Mouse (Mus musculus): ENCODE measurements around the gene Tmem135. TPM values are rescaled to one million over a fixed set of nuclear protein-coding genes. Genes with fewer than 3 reads are reported as not detected.

Gene Tmem135
- polyA plus RNA-seq, 1 experiment from 2014 or later, result 36.3 TPM

GRCm38 (mm10) chr7:89155223-89155622, 248.8 kb downstream of the Tmem135 start:
- ATAC-seq (ENCODE audit: insufficient read depth, low FRiP score), result no peak
- H3K27ac ChIP-seq (ENCODE audit: low read length), result no peak overlapping the region
- peaks cover 16% of the 10 kb centered on the region; the same call in 1 of the 2 replicates for H3K4me1 ChIP-seq (ENCODE audit: control insufficient read depth, insufficient read depth, low read length)
- peaks cover 4% of the 10 kb centered on the region; the same call in 1 of the 2 replicates for H3K36me3 ChIP-seq (ENCODE audit: control insufficient read depth, insufficient read depth, low read length)
- no peaks in the 10 kb centered on the region for H3K27me3 ChIP-seq (ENCODE audit: control insufficient read depth, insufficient read depth, low read length)
- no peak overlapping the region for H3K4me2 ChIP-seq (ENCODE audit: low read depth, low read length)
- H3K9me3 ChIP-seq (replicated peaks; ENCODE audit: control insufficient read depth, low read length), result no peaks in the 10 kb centered on the region
- H3K4me3 ChIP-seq (replicated peaks; ENCODE audit: low read length), result no peak overlapping the region
- WGBS, result 70% methylated on average over 6 of the region's 6 CpGs
- no peak overlapping the region for H3K9ac ChIP-seq (ENCODE audit: low read length)

DNA sequence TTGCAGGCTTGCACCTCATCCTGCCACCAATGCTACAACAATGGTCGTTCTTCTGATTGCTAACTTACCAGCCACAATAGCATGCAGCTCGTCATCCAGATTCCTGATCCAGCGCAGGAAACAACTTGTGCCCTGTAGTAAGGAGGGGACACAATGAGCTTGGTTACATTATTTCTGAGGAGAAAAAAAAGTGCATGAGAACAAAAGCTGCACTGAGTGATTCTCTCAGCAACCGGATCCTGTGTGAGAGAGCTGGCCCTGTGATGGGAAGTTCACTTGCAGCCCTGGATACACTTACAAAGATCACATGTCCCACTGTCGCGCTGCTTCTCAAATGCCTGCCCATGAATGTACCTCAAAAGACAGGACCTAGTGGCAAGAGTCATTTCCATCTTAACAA, 252.7 kb downstream of the Tmem135 start:
- no peak overlapping the region for H3K4me2 ChIP-seq (ENCODE audit: low read depth, low read length)
- no peaks in the 10 kb centered on the region for H3K9me3 ChIP-seq (replicated peaks; ENCODE audit: control insufficient read depth, low read length)
- no peak for ATAC-seq (ENCODE audit: insufficient read depth, low FRiP score)
- H3K4me1 ChIP-seq (ENCODE audit: control insufficient read depth, insufficient read depth, low read length), result 0 out of 2 replicates have a peak, but pooled peaks cover 7% of the 10 kb centered on the region
- no peak overlapping the region for H3K4me3 ChIP-seq (replicated peaks; ENCODE audit: low read length)
- H3K9ac ChIP-seq (ENCODE audit: low read length), result no peak overlapping the region
- H3K36me3 ChIP-seq (ENCODE audit: control insufficient read depth, insufficient read depth, low read length), result peaks cover 4% of the 10 kb centered on the region; the same call in 1 of the 2 replicates
- H3K27me3 ChIP-seq (ENCODE audit: control insufficient read depth, insufficient read depth, low read length), result no peaks in the 10 kb centered on the region
- H3K27ac ChIP-seq (ENCODE audit: low read length), result no peak overlapping the region
- 76% methylated on average over 6 of the region's 6 CpGs for WGBS

GRCm38 (mm10) chr7:89140640-89141300, 263.3 kb downstream of the Tmem135 start:
- no peak overlapping the region for H3K4me3 ChIP-seq (replicated peaks; ENCODE audit: low read length)
- no peaks in the 10 kb centered on the region for H3K9me3 ChIP-seq (replicated peaks; ENCODE audit: control insufficient read depth, low read length)
- H3K36me3 ChIP-seq (ENCODE audit: control insufficient read depth, insufficient read depth, low read length), result peaks cover 4% of the 10 kb centered on the region; the same call in 1 of the 2 replicates
- no peak overlapping the region for H3K9ac ChIP-seq (ENCODE audit: low read length)
- H3K4me1 ChIP-seq (ENCODE audit: control insufficient read depth, insufficient read depth, low read length), result no peaks in the 10 kb centered on the region
- ATAC-seq (ENCODE audit: insufficient read depth, low FRiP score), result no peak
- WGBS, result 84% methylated on average over 5 of the region's 5 CpGs
- no peak overlapping the region for H3K4me2 ChIP-seq (ENCODE audit: low read depth, low read length)
- H3K27ac ChIP-seq (ENCODE audit: low read length), result no peak overlapping the region
- H3K27me3 ChIP-seq (ENCODE audit: control insufficient read depth, insufficient read depth, low read length), result no peaks in the 10 kb centered on the region

- Histone ChIP-seq H3K9me3 (replicated peaks; ENCODE audit: control insufficient read depth, low read length) (no peaks in the 10 kb centered on the region), H3K36me3 (ENCODE audit: control insufficient read depth, insufficient read depth, low read length) (no peaks in the 10 kb centered on the region), H3K4me3 (replicated peaks; ENCODE audit: low read length) (no peak overlapping the region), H3K4me2 (ENCODE audit: low read depth, low read length) (no peak overlapping the region), H3K27ac (ENCODE audit: low read length) (no peak overlapping the region), H3K9ac (ENCODE audit: low read length) (no peak overlapping the region), H3K27me3 (ENCODE audit: control insufficient read depth, insufficient read depth, low read length) (no peaks in the 10 kb centered on the region), H3K4me1 (ENCODE audit: control insufficient read depth, insufficient read depth, low read length) (no peaks in the 10 kb centered on the region)
- WGBS, result 70% methylated on average over 5 of the region's 5 CpGs
- ATAC-seq (ENCODE audit: insufficient read depth, low FRiP score), result no peak
These were observed 269.0 kb downstream of the Tmem135 start for GRCm38 (mm10) chr7:89134884-89135511.

GRCm38 (mm10) chr7:89126063-89126882, 277.7 kb downstream of the Tmem135 start:
- WGBS, result 53% methylated on average over 7 of the region's 7 CpGs
- no peaks in the 10 kb centered on the region for H3K27me3 ChIP-seq (ENCODE audit: control insufficient read depth, insufficient read depth, low read length)
- no peak overlapping the region for H3K9ac ChIP-seq (ENCODE audit: low read length)
- no peak overlapping the region for H3K4me3 ChIP-seq (replicated peaks; ENCODE audit: low read length)
- peak; percentile 64; the same call in 1 of the 2 replicates for ATAC-seq (ENCODE audit: insufficient read depth, low FRiP score)
- H3K4me1 ChIP-seq (ENCODE audit: control insufficient read depth, insufficient read depth, low read length), result no peaks in the 10 kb centered on the region
- H3K36me3 ChIP-seq (ENCODE audit: control insufficient read depth, insufficient read depth, low read length), result no peaks in the 10 kb centered on the region
- H3K4me2 ChIP-seq (ENCODE audit: low read depth, low read length), result no peak overlapping the region
- H3K9me3 ChIP-seq (replicated peaks; ENCODE audit: control insufficient read depth, low read length), result no peaks in the 10 kb centered on the region
- no peak overlapping the region for H3K27ac ChIP-seq (ENCODE audit: low read length)

DNA sequence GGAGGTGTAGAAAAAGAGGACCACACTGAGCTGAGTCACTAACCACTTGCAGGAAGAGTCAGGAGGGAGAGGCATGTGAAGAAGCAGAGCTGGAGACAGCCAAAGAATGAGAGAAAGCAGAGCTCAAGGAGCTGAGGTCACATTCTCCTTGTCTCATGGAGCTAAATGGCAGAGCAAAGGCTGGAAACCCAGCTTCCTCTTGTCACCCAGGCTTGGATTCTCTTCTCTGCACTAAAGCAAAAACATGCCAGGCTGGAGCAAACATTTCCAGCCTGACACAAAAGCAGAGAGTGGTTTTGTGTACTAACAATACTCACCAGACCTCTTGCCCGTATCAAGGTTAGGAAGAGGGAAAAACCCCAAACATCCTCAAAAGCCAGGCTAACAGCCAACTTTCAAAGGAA, 287.8 kb downstream of the Tmem135 start:
- Histone ChIP-seq H3K9ac (ENCODE audit: low read length) (no peak overlapping the region), H3K27ac (ENCODE audit: low read length) (peak overlapping the region; percentile 2), H3K9me3 (replicated peaks; ENCODE audit: control insufficient read depth, low read length) (no peaks in the 10 kb centered on the region), H3K4me2 (ENCODE audit: low read depth, low read length) (no peak overlapping the region), H3K36me3 (ENCODE audit: control insufficient read depth, insufficient read depth, low read length) (no peaks in the 10 kb centered on the region), H3K4me1 (ENCODE audit: control insufficient read depth, insufficient read depth, low read length) (no peaks in the 10 kb centered on the region), H3K27me3 (ENCODE audit: control insufficient read depth, insufficient read depth, low read length) (no peaks in the 10 kb centered on the region), H3K4me3 (replicated peaks; ENCODE audit: low read length) (no peak overlapping the region)
- WGBS, result 41% methylated on average over 1 of the region's 1 CpGs
- no peak for ATAC-seq (ENCODE audit: insufficient read depth, low FRiP score)

GRCm38 (mm10) chr7:89115633-89116032, 288.4 kb downstream of the Tmem135 start:
- Histone ChIP-seq H3K4me2 (ENCODE audit: low read depth, low read length) (no peak overlapping the region), H3K4me3 (replicated peaks; ENCODE audit: low read length) (no peak overlapping the region), H3K36me3 (ENCODE audit: control insufficient read depth, insufficient read depth, low read length) (no peaks in the 10 kb centered on the region), H3K4me1 (ENCODE audit: control insufficient read depth, insufficient read depth, low read length) (no peaks in the 10 kb centered on the region), H3K27ac (ENCODE audit: low read length) (no peak overlapping the region), H3K9me3 (replicated peaks; ENCODE audit: control insufficient read depth, low read length) (no peaks in the 10 kb centered on the region), H3K27me3 (ENCODE audit: control insufficient read depth, insufficient read depth, low read length) (no peaks in the 10 kb centered on the region), H3K9ac (ENCODE audit: low read length) (no peak overlapping the region)
- no peak for ATAC-seq (ENCODE audit: insufficient read depth, low FRiP score)
- 77% methylated on average over 3 of the region's 3 CpGs for WGBS

DNA sequence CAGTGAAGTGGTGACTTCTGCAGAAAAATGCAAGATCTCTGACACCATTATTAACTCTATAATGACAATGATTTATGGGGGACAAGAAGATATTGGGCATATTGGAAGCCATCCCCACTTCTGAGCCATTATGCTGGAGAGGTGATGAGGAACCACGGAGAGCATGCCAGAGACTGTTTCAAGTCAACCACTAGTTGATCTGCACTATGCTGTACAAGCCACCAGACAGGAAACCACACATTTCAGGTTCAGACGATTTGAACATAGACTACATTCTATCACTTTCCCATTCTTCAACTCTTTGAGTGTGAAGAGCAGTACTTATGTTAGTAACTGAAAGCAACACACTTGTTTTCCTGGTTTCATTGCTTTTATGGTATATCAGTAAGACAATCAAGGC, 297.6 kb downstream of the Tmem135 start:
- Histone ChIP-seq H3K27ac (ENCODE audit: low read length) (no peak overlapping the region), H3K36me3 (ENCODE audit: control insufficient read depth, insufficient read depth, low read length) (no peaks in the 10 kb centered on the region), H3K9me3 (replicated peaks; ENCODE audit: control insufficient read depth, low read length) (no peaks in the 10 kb centered on the region), H3K4me2 (ENCODE audit: low read depth, low read length) (no peak overlapping the region), H3K27me3 (ENCODE audit: control insufficient read depth, insufficient read depth, low read length) (no peaks in the 10 kb centered on the region), H3K4me1 (ENCODE audit: control insufficient read depth, insufficient read depth, low read length) (no peaks in the 10 kb centered on the region), H3K4me3 (replicated peaks; ENCODE audit: low read length) (no peak overlapping the region), H3K9ac (ENCODE audit: low read length) (no peak overlapping the region)
- ATAC-seq (ENCODE audit: insufficient read depth, low FRiP score), result no peak
- 77% methylated on average over 2 of the region's 2 CpGs for WGBS

- no peaks in the 10 kb centered on the region for H3K9me3 ChIP-seq (replicated peaks; ENCODE audit: control insufficient read depth, low read length)
- no peaks in the 10 kb centered on the region for H3K4me1 ChIP-seq (ENCODE audit: control insufficient read depth, insufficient read depth, low read length)
- no peak for ATAC-seq (ENCODE audit: insufficient read depth, low FRiP score)
- H3K27me3 ChIP-seq (ENCODE audit: control insufficient read depth, insufficient read depth, low read length), result no peaks in the 10 kb centered on the region
- H3K4me3 ChIP-seq (replicated peaks; ENCODE audit: low read length), result no peak overlapping the region
- no peak overlapping the region for H3K4me2 ChIP-seq (ENCODE audit: low read depth, low read length)
- 77% methylated on average over 4 of the region's 4 CpGs for WGBS
- no peak overlapping the region for H3K9ac ChIP-seq (ENCODE audit: low read length)
- H3K36me3 ChIP-seq (ENCODE audit: control insufficient read depth, insufficient read depth, low read length), result no peaks in the 10 kb centered on the region
- H3K27ac ChIP-seq (ENCODE audit: low read length), result no peak overlapping the region
These were observed 304.3 kb downstream of the Tmem135 start for GRCm38 (mm10) chr7:89099756-89100155.
